Mouse (Mus musculus): Measurements from ENCODE around the gene Cd244a. TPM values are rescaled to one million over a fixed set of nuclear protein-coding genes. Genes with fewer than 3 reads are reported as not detected.
A peak's percentile ranks its signal among the peaks of the same experiment; 100 is the strongest.

Gene Cd244a
- total and polyA plus RNA-seq, 3 experiments = 0.21 to 0.64 (median 0.41) TPM

GRCm38 (mm10) chr1:171563042-171563441, 4.0 kb downstream of the Cd244a start:
- Histone ChIP-seq H3K9ac (ENCODE audit: insufficient read depth, low read depth) (no peak overlapping the region), H3K4me1 (ENCODE audit: control insufficient read depth in 1 of 2, insufficient read depth in 2 of 2) (peaks cover 7 to 19% of the 10 kb centered on the region in 2 experiments), H3K79me2 (replicated peaks; ENCODE audit: control insufficient read depth, extremely low read depth, insufficient read depth, poor library complexity, severe bottlenecking) (no peaks in the 10 kb centered on the region), H3K4me3 (replicated peaks in 1 of 3; ENCODE audit: low read depth in 2 of 3, low read length in 2 of 3, poor library complexity in 1 of 3) (no peak overlapping the region), H3K4me2 (ENCODE audit: insufficient read depth, low read depth, poor library complexity, severe bottlenecking) (no peak overlapping the region), H3K27me3 (replicated peaks) (no peaks in the 10 kb centered on the region), H3K27ac (ENCODE audit: insufficient read depth, low read depth) (no peak overlapping the region), H3K36me3 (replicated peaks in 1 of 2; ENCODE audit: control insufficient read depth in 1 of 2, insufficient read depth in 1 of 2, low read length in 1 of 2) (no peaks in the 10 kb centered on the region), H3K9me3 (replicated peaks; ENCODE audit: low read length) (no peaks in the 10 kb centered on the region)
- no peak for TF ChIP-seq SMC3 (IDR thresholded peaks at IDR 0.05; ENCODE audit: low read depth, low read length)
- TF ChIP-seq ZC3H11A (IDR thresholded peaks at IDR 0.05; ENCODE audit: low read depth, low read length) = no peak
- TF ChIP-seq IRF4 (IDR thresholded peaks at IDR 0.05; ENCODE audit: low read depth, low read length) = no peak
- no peak for TF ChIP-seq E2F4 (IDR thresholded peaks at IDR 0.05; ENCODE audit: insufficient replicate concordance, low read depth, low read length)
- TF ChIP-seq MYC (IDR thresholded peaks at IDR 0.05; ENCODE audit: low read depth, low read length) = no peak
- TF ChIP-seq CTCF (conservative IDR thresholded peaks at IDR 0.05 in 1 of 2, IDR thresholded peaks at IDR 0.05 in 1 of 2; ENCODE audit: low read depth in 2 of 2, low read length in 2 of 2) = no peak
- TF ChIP-seq ZKSCAN1 (IDR thresholded peaks at IDR 0.05; ENCODE audit: borderline replicate concordance, low read depth, low read length) = no peak
- no peak for TF ChIP-seq JUN (IDR thresholded peaks at IDR 0.05; ENCODE audit: insufficient read depth, low read depth, low read length)
- dilution Hi-C loops (cut with MboI; ENCODE audit: extremely low pct_ligation_motif_present, extremely low pct_unique_long_range_greater_than_20kb, low sequenced_read_pairs) = no loop called here
- in situ Hi-C loops (cut with MboI; ENCODE audit: low pct_ligation_motif_present, low pct_unique_long_range_greater_than_20kb, low sequenced_read_pairs) = no loop called here
- no peak for DNase-seq (ENCODE audit: extremely low read depth)

- peak; percentile 75 for DNase-seq (ENCODE audit: extremely low read depth)
- TF ChIP-seq ETS1 (conservative IDR thresholded peaks at IDR 0.05; ENCODE audit: low read depth, low read length) (no peak), HCFC1 (IDR thresholded peaks at IDR 0.05; ENCODE audit: low read depth, low read length) (no peak), JUND (conservative IDR thresholded peaks at IDR 0.05; ENCODE audit: low read depth, low read length) (no peak), RAD21 (IDR thresholded peaks at IDR 0.05; ENCODE audit: low read depth, low read length) (peak; percentile 53), MAZ (IDR thresholded peaks at IDR 0.05; ENCODE audit: low read depth, low read length) (no peak), POLR2AphosphoS2 (IDR thresholded peaks at IDR 0.05; ENCODE audit: low read depth, low read length) (no peak), USF2 (conservative IDR thresholded peaks at IDR 0.05; ENCODE audit: low read depth, low read length) (no peak), CTCF (conservative IDR thresholded peaks at IDR 0.05 in 1 of 2, IDR thresholded peaks at IDR 0.05 in 1 of 2; ENCODE audit: low read depth in 2 of 2, low read length in 2 of 2) (peak; percentile 68 to 100), MAFK (IDR thresholded peaks at IDR 0.05; ENCODE audit: insufficient replicate concordance, low read length) (no peak), NELFE (IDR thresholded peaks at IDR 0.05; ENCODE audit: low read depth, low read length) (peak; percentile 84; the same call in 1 of the 2 replicates), SIN3A (IDR thresholded peaks at IDR 0.05; ENCODE audit: low read length) (no peak), CHD1 (IDR thresholded peaks at IDR 0.05; ENCODE audit: low read depth, low read length) (no peak), GABPA (IDR thresholded peaks at IDR 0.05; ENCODE audit: insufficient replicate concordance, low read depth, low read length) (no peak), TBP (conservative IDR thresholded peaks at IDR 0.05; ENCODE audit: low read depth, low read length) (no peak), BHLHE40 (IDR thresholded peaks at IDR 0.05; ENCODE audit: low read depth, low read length) (no peak), ZMIZ1 (IDR thresholded peaks at IDR 0.05; ENCODE audit: low read depth, low read length) (no peak), ZKSCAN1 (IDR thresholded peaks at IDR 0.05; ENCODE audit: borderline replicate concordance, low read depth, low read length) (no peak), PAX5 (IDR thresholded peaks at IDR 0.05; ENCODE audit: low read length) (no peak), IRF4 (IDR thresholded peaks at IDR 0.05; ENCODE audit: low read depth, low read length) (no peak), JUN (IDR thresholded peaks at IDR 0.05; ENCODE audit: insufficient read depth, low read depth, low read length) (no peak), MEF2A (IDR thresholded peaks at IDR 0.05; ENCODE audit: borderline replicate concordance, low read depth, low read length) (no peak), ZC3H11A (IDR thresholded peaks at IDR 0.05; ENCODE audit: low read depth, low read length) (no peak), NRF1 (IDR thresholded peaks at IDR 0.05; ENCODE audit: low read depth, low read length) (no peak), RCOR1 (conservative IDR thresholded peaks at IDR 0.05; ENCODE audit: low read depth, low read length) (no peak), EP300 (IDR thresholded peaks at IDR 0.05; ENCODE audit: low read length) (no peak), SMC3 (IDR thresholded peaks at IDR 0.05; ENCODE audit: low read depth, low read length) (peak; percentile 55), POLR2A (IDR thresholded peaks at IDR 0.05; ENCODE audit: low read depth, low read length) (no peak), TCF12 (IDR thresholded peaks at IDR 0.05; ENCODE audit: low read depth, low read length) (0 out of 2 replicates have a peak, but pooled peaks have one; percentile 29), MAX (IDR thresholded peaks at IDR 0.05; ENCODE audit: low read length) (no peak), E2F4 (IDR thresholded peaks at IDR 0.05; ENCODE audit: insufficient replicate concordance, low read depth, low read length) (no peak)
- no peaks in the 10 kb centered on the region for H3K9me3 ChIP-seq (replicated peaks; ENCODE audit: low read length)
- dilution Hi-C loops (cut with MboI; ENCODE audit: extremely low pct_ligation_motif_present, extremely low pct_unique_long_range_greater_than_20kb, low sequenced_read_pairs) (no loop called here), in situ Hi-C loops (cut with MboI; ENCODE audit: low pct_ligation_motif_present, low pct_unique_long_range_greater_than_20kb, low sequenced_read_pairs) (no loop called here)
- peaks cover 7 to 12% of the 10 kb centered on the region in 2 experiments for H3K4me1 ChIP-seq (ENCODE audit: control insufficient read depth in 1 of 2, insufficient read depth in 2 of 2)
- H3K27me3 ChIP-seq (replicated peaks) = no peaks in the 10 kb centered on the region
- no peaks in the 10 kb centered on the region for H3K36me3 ChIP-seq (replicated peaks in 1 of 2; ENCODE audit: control insufficient read depth in 1 of 2, insufficient read depth in 1 of 2, low read length in 1 of 2)
- no peaks in the 10 kb centered on the region for H3K79me2 ChIP-seq (replicated peaks; ENCODE audit: control insufficient read depth, extremely low read depth, insufficient read depth, poor library complexity, severe bottlenecking)
- H3K4me2 ChIP-seq (ENCODE audit: insufficient read depth, low read depth, poor library complexity, severe bottlenecking) = no peak overlapping the region
- no peak overlapping the region for H3K9ac ChIP-seq (ENCODE audit: insufficient read depth, low read depth)
- no peak overlapping the region for H3K27ac ChIP-seq (ENCODE audit: insufficient read depth, low read depth)
- no peak overlapping the region for H3K4me3 ChIP-seq (replicated peaks in 1 of 3; ENCODE audit: low read depth in 2 of 3, low read length in 2 of 3, poor library complexity in 1 of 3)
These were observed 5.3 kb downstream of the Cd244a start for GRCm38 (mm10) chr1:171564247-171564646.

Measured in CH12.LX (cell line).